Mouse (Mus musculus) pancreas, adult 10 weeks (tissue): Measurements from ENCODE around the gene Cacnb1. TPM values are rescaled to one million over a fixed set of nuclear protein-coding genes. Genes with fewer than 3 reads are reported as not detected.

Source experiments
- polyA plus RNA-seq: library from polyadenylated mRNA; stranded (reverse); fragments of 350-450 nt; fragmentation: Illumina TruSeq; extraction: RNeasy Lipid Tissue Mini Kit (QIAGEN cat#74804); gene quantifications from one replicate; pipeline ENCODE4 v1.2.3, GENCODE M21; 2015; ENCODE audit warnings: low read depth, low replicate concordance; ENCODE audit not compliant: insufficient read depth

The Cacnb1 gene
- 2.7 TPM for polyA plus RNA-seq

GRCm38 (mm10) chr11:98022555-98023371 lies at the start of gene Cacnb1:
Cacnb1 (minus strand) TSS chr11:98023034.

GRCm38 (mm10) chr11:98052989-98053834 lies 30.4 kb upstream of the Cacnb1 start, which contains the start of gene Stac2:
Stac2 (minus strand) TSS chr11:98053462.

GRCm38 (mm10) chr11:98026570-98027296 lies 3.9 kb upstream of the Cacnb1 start, which contains the start of gene Rpl19:
Rpl19 (plus strand) TSS chr11:98026710.

GRCm38 (mm10) chr11:97995564-97996288 lies 27.1 kb downstream of the Cacnb1 start, which contains the start of gene Arl5c:
Arl5c (minus strand) TSS chr11:97996181.

GRCm38 (mm10) chr11:97985727-97986677 lies 36.8 kb downstream of the Cacnb1 start, which contains the start of gene Plxdc1:
Plxdc1 (minus strand) TSS chr11:97986444.

Other genes starting within 250 kb of the Cacnb1 start
- gene 1700001P01Rik, start 247.1 kb downstream of the Cacnb1 start, polyA plus RNA-seq, result not detected
- gene Rpl23, start 240.6 kb downstream of the Cacnb1 start, polyA plus RNA-seq, result 455 TPM
- 27.9 TPM for gene Lasp1, start 224.0 kb downstream of the Cacnb1 start, polyA plus RNA-seq
- gene B230217C12Rik, start 182.3 kb downstream of the Cacnb1 start, polyA plus RNA-seq, result 2.5 TPM
- gene Fbxo47, start 138.9 kb downstream of the Cacnb1 start, polyA plus RNA-seq, result not detected
- gene Plxdc1, start 36.6 kb downstream of the Cacnb1 start, polyA plus RNA-seq, result 1.3 TPM
- gene Arl5c, start 26.9 kb downstream of the Cacnb1 start, polyA plus RNA-seq, result 0.90 TPM
- gene Rpl19, start 3.7 kb upstream of the Cacnb1 start, polyA plus RNA-seq, result 443 TPM
- gene Stac2, start 30.4 kb upstream of the Cacnb1 start, polyA plus RNA-seq, result not detected
- 6.3 TPM for gene Fbxl20, start 127.4 kb upstream of the Cacnb1 start, polyA plus RNA-seq
- gene Med1, start 170.3 kb upstream of the Cacnb1 start, polyA plus RNA-seq, result 6.4 TPM
- gene Cdk12, start 180.0 kb upstream of the Cacnb1 start, polyA plus RNA-seq, result 5.5 TPM